Mouse (Mus musculus) CH12.LX (cell line): ENCODE measurements around the gene Tmem45b. TPM values are rescaled to one million over a fixed set of nuclear protein-coding genes. Genes with fewer than 3 reads are reported as not detected.

Experiments
- DNase-seq: peaks from one replicate; pipeline ENCODE4 v3.0.0-alpha.2; 2013; ENCODE audit errors: extremely low read depth
- H3K27ac ChIP-seq: 2 replicates; pipeline ENCODE4 v1.5.1; 2012; ENCODE audit warnings: low read depth, mild to moderate bottlenecking, control low read depth, moderate library complexity; ENCODE audit not compliant: insufficient read depth
- H3K27me3 ChIP-seq: replicated peaks from 2 replicates; pipeline ENCODE3; 2012; ENCODE audit warnings: inconsistent platforms
- H3K36me3 ChIP-seq, 2 experiments: replicated peaks in 1 of 2; 2 replicates each; pipeline versions ENCODE3 to v1.6.1; 2012; ENCODE audit warnings: inconsistent platforms in 1 of 2, low read length in 1 of 2, mild to moderate bottlenecking in 1 of 2, mixed read lengths in 1 of 2, moderate library complexity in 1 of 2; ENCODE audit not compliant: control insufficient read depth in 1 of 2, insufficient read depth in 1 of 2
- H3K4me1 ChIP-seq, 2 experiments: 2 replicates each; pipeline ENCODE4 v1.6.1; 2012; ENCODE audit warnings: inconsistent platforms in 1 of 2, moderate library complexity in 1 of 2; ENCODE audit not compliant: insufficient read depth in 2 of 2, control insufficient read depth in 1 of 2
- H3K4me2 ChIP-seq: 2 replicates; pipeline ENCODE4 v1.6.1; 2012; ENCODE audit warnings: low read depth, mild to moderate bottlenecking, control low read depth; ENCODE audit not compliant: poor library complexity, insufficient read depth, severe bottlenecking
- H3K4me3 ChIP-seq, 3 experiments: fragments of 150-350 bp in 1 of 3; sonication (generic) in 1 of 3; replicated peaks in 1 of 3; 2 replicates each; pipeline versions ENCODE3 to v1.5.1; 2011 to 2012; ENCODE audit warnings: low read depth in 2 of 3, low read length in 2 of 3, mild to moderate bottlenecking in 2 of 3, moderate library complexity in 2 of 3, control low read depth in 1 of 3, improper control_type of control experiment in 1 of 3, inconsistent platforms in 1 of 3, mixed read lengths in 1 of 3; ENCODE audit not compliant: poor library complexity in 1 of 3
- H3K79me2 ChIP-seq: replicated peaks from 2 replicates; pipeline ENCODE4 v1.6.1; 2012; ENCODE audit warnings: mild to moderate bottlenecking, moderate library complexity; ENCODE audit not compliant: control insufficient read depth, poor library complexity, insufficient read depth, severe bottlenecking; ENCODE audit errors: extremely low read depth
- H3K9ac ChIP-seq: 2 replicates; pipeline ENCODE4 v1.6.1; 2012; ENCODE audit warnings: low read depth, mild to moderate bottlenecking, control low read depth, moderate library complexity; ENCODE audit not compliant: insufficient read depth
- H3K9me3 ChIP-seq: replicated peaks from 2 replicates; pipeline ENCODE3; 2012; ENCODE audit warnings: low read length, inconsistent platforms, mixed read lengths
- BHLHE40 ChIP-seq: IDR thresholded peaks from 2 replicates; pipeline ENCODE4 v1.6.1; 2011; ENCODE audit warnings: mild to moderate bottlenecking, low read depth, low read length, improper control_type of control experiment
- CHD1 ChIP-seq: IDR thresholded peaks from 2 replicates; pipeline ENCODE4 v1.6.1; 2012; ENCODE audit warnings: low read depth, low read length, improper control_type of control experiment, inconsistent platforms
- CHD2 ChIP-seq: IDR thresholded peaks from 2 replicates; pipeline ENCODE4 v1.6.1; 2011; ENCODE audit warnings: low read length, improper control_type of control experiment
- CTCF ChIP-seq, 2 experiments: IDR thresholded peaks in 1 of 2; conservative IDR thresholded peaks in 1 of 2; 2 replicates each; pipeline ENCODE4 v1.5.1; 2011 to 2012; ENCODE audit warnings: low read depth in 2 of 2, low read length in 2 of 2, improper control_type of control experiment in 1 of 2, inconsistent platforms in 1 of 2, mild to moderate bottlenecking in 1 of 2, moderate library complexity in 1 of 2
- ELF1 ChIP-seq: IDR thresholded peaks from 2 replicates; pipeline ENCODE4 v1.6.1; 2014; ENCODE audit warnings: low read depth, mild to moderate bottlenecking, inconsistent platforms, low read length, improper control_type of control experiment
- ETS1 ChIP-seq: conservative IDR thresholded peaks from 2 replicates; pipeline ENCODE4 v1.6.1; 2012; ENCODE audit warnings: low read depth, mild to moderate bottlenecking, inconsistent platforms, low read length, improper control_type of control experiment, moderate library complexity
- HCFC1 ChIP-seq: IDR thresholded peaks from 2 replicates; pipeline ENCODE4 v1.6.1; 2012; ENCODE audit warnings: low read depth, mild to moderate bottlenecking, inconsistent platforms, low read length, improper control_type of control experiment
- KAT2A ChIP-seq: IDR thresholded peaks from 2 replicates; pipeline ENCODE4 v1.6.1; 2012; ENCODE audit warnings: low read length, improper control_type of control experiment, inconsistent platforms; ENCODE audit not compliant: insufficient replicate concordance
- MAFK ChIP-seq: IDR thresholded peaks from 2 replicates; pipeline ENCODE4 v1.6.1; 2011; ENCODE audit warnings: low read length, improper control_type of control experiment; ENCODE audit not compliant: insufficient replicate concordance
- MAX ChIP-seq: IDR thresholded peaks from 2 replicates; pipeline ENCODE4 v1.6.1; 2011; ENCODE audit warnings: low read length, improper control_type of control experiment
- MEF2A ChIP-seq: IDR thresholded peaks from 2 replicates; pipeline ENCODE4 v1.6.1; 2014; ENCODE audit warnings: low read depth, mild to moderate bottlenecking, inconsistent platforms, low read length, improper control_type of control experiment, borderline replicate concordance
- MYC ChIP-seq: IDR thresholded peaks from 2 replicates; pipeline ENCODE4 v1.6.1; 2011; ENCODE audit warnings: low read depth, mild to moderate bottlenecking, improper control_type of control experiment, low read length
- POLR2A ChIP-seq: IDR thresholded peaks from 2 replicates; pipeline ENCODE4 v1.6.1; 2011; ENCODE audit warnings: low read depth, mild to moderate bottlenecking, improper control_type of control experiment, low read length
- RAD21 ChIP-seq: IDR thresholded peaks from 2 replicates; pipeline ENCODE4 v1.6.1; 2011; ENCODE audit warnings: low read depth, mild to moderate bottlenecking, low read length, improper control_type of control experiment, moderate library complexity
- RCOR1 ChIP-seq: conservative IDR thresholded peaks from 2 replicates; pipeline ENCODE4 v1.6.1; 2012; ENCODE audit warnings: low read depth, mild to moderate bottlenecking, inconsistent platforms, low read length, improper control_type of control experiment
- SIN3A ChIP-seq: IDR thresholded peaks from 2 replicates; pipeline ENCODE4 v1.6.1; 2012; ENCODE audit warnings: low read length, improper control_type of control experiment, inconsistent platforms
- SMC3 ChIP-seq: IDR thresholded peaks from 2 replicates; pipeline ENCODE4 v1.6.1; 2011; ENCODE audit warnings: low read depth, low read length, improper control_type of control experiment
- TCF12 ChIP-seq: IDR thresholded peaks from 2 replicates; pipeline ENCODE4 v1.6.1; 2014; ENCODE audit warnings: low read depth, mild to moderate bottlenecking, inconsistent platforms, low read length, improper control_type of control experiment
- USF2 ChIP-seq: conservative IDR thresholded peaks from 2 replicates; pipeline ENCODE4 v1.6.1; 2011; ENCODE audit warnings: low read depth, low read length, improper control_type of control experiment
- dilution Hi-C: fragments of 300-500 bp; cut with MboI; formaldehyde crosslinking; loops from 2 replicates; pipeline ENCODE4 v1.14.3; 2020; ENCODE audit warnings: low sequenced_read_pairs; ENCODE audit not compliant: extremely low pct_unique_long_range_greater_than_20kb, extremely low pct_ligation_motif_present
- in situ Hi-C: fragments of 300-500 bp; cut with MboI; formaldehyde crosslinking; loops from 3 replicates; pipeline ENCODE4 v1.14.3; 2019; ENCODE audit warnings: low sequenced_read_pairs, low pct_ligation_motif_present, low pct_unique_long_range_greater_than_20kb, mixed read lengths
- polyA plus RNA-seq: library from polyadenylated mRNA; unstranded; fragments of >175 nt; gene quantifications from 2 replicates; pipeline ENCODE4 v1.2.1, GENCODE M21; 2012; ENCODE audit warnings: low read depth; ENCODE audit not compliant: insufficient read length
- total RNA-seq, 2 experiments: library from RNA; depleted of rRNA; stranded (reverse); fragments of 300-350 nt in 1 of 2; fragments of >200 nt in 1 of 2; gene quantifications; 2 replicates each; pipeline ENCODE4 v1.2.3; 2012 to 2014

Gene Tmem45b
- total and polyA plus RNA-seq, 3 experiments: not detected

DNA sequence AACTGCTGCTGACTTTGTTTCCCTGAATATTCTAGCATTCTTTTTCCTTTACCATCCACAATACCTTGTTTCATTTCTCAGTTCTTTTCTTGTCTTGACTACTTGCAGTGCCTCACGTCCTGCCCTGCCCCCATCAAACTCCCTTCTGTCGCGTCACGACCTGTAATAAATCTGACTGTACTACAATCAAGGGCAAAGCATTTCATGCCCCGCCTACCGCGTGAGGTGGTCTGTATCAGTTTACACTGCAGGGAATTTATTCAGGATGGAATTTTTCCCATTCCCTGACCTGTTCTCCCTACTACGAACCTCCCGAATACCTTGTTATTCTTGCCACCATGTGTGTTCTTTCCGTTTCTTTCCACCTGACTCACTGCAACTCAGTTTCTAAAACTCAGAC, 12.1 kb downstream of the Tmem45b start:
- dilution Hi-C loops: no loop called here
- H3K4me2 ChIP-seq: no peak overlapping the region
- no peaks in the 10 kb centered on the region for H3K79me2 ChIP-seq

DNA sequence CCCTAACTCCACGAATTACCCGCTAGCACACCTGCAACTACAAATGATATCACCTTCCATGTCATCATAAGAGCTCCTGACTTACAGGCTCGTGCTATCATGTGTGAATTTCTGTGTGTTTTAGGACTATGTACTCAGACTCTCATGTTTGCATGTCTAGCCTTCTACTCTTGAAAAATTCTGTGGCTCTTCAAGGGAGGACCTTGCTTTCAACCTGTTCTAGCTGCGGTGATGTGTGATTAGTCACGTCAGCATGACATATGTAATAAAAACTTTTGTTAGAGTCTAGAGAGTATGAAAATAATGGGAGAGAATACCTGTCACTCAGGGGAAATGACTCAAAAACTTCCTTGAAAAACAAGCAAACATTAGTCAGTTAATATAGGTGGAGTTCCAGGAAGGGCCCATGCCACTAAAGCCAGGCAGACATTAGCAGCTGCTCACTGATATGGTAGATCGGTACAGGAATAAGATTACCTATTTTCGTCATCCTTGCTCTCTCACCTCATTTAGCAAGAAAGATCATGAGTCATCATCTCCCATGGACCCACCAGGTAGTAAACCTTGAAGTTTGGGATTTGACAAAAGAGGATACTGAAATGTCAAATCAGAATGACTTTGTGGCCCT, 15.0 kb downstream of the Tmem45b start:
- Histone ChIP-seq H3K36me3 (no peaks in the 10 kb centered on the region), H3K4me2 (no peak overlapping the region), H3K4me3 (no peak overlapping the region)
- TF ChIP-seq ELF1 (peak; percentile 34; the same call in 1 of the 2 replicates), MAX (no peak)
- TF ChIP-seq, all 38 proteins: peak for 1
- no peak for DNase-seq
- no peaks in the 10 kb centered on the region for H3K4me1 ChIP-seq
- dilution Hi-C loops: no loop called here
- in situ Hi-C loops: no loop called here
- H3K79me2 ChIP-seq: no peaks in the 10 kb centered on the region
- H3K27ac ChIP-seq: no peak overlapping the region
- no peaks in the 10 kb centered on the region for H3K27me3 ChIP-seq
- H3K9me3 ChIP-seq: no peaks in the 10 kb centered on the region
- H3K9ac ChIP-seq: no peak overlapping the region

More for the DNA sequence above, 12.1 kb downstream of the Tmem45b start:
- Histone ChIP-seq H3K4me3 (no peak overlapping the region), H3K9me3 (no peaks in the 10 kb centered on the region), H3K9ac (no peak overlapping the region), H3K27ac (no peak overlapping the region), H3K27me3 (no peaks in the 10 kb centered on the region), H3K36me3 (no peaks in the 10 kb centered on the region), H3K4me1 (no peaks in the 10 kb centered on the region)
- in situ Hi-C loops: no loop called here
- DNase-seq: no peak
- no peak for TF ChIP-seq HCFC1
- no peak for TF ChIP-seq MEF2A
- TF ChIP-seq USF2: no peak
- no peak for TF ChIP-seq CHD1
- no peak for TF ChIP-seq BHLHE40
- no peak for TF ChIP-seq SIN3A
- TF ChIP-seq TCF12: no peak
- TF ChIP-seq MAX: no peak
- TF ChIP-seq CHD2: no peak
- TF ChIP-seq, all 38 proteins: peak for 0

- dilution Hi-C loops: no loop called here
- Histone ChIP-seq H3K9ac (no peak overlapping the region), H3K79me2 (no peaks in the 10 kb centered on the region)
- TF ChIP-seq KAT2A (no peak), SMC3 (no peak), MEF2A (no peak), POLR2A (no peak), ETS1 (no peak), MYC (no peak), MAFK (no peak), RCOR1 (no peak), TCF12 (no peak), CHD2 (no peak), CHD1 (no peak), CTCF (conservative IDR thresholded peaks at IDR 0.05 in 1 of 2, IDR thresholded peaks at IDR 0.05 in 1 of 2; ENCODE audit: low read depth in 2 of 2, low read length in 2 of 2) (no peak), RAD21 (no peak)
- TF ChIP-seq, all 38 proteins: peak for 0
- in situ Hi-C loops: no loop called here
- no peaks in the 10 kb centered on the region for H3K9me3 ChIP-seq
- DNase-seq: no peak
- H3K4me2 ChIP-seq: no peak overlapping the region
- no peaks in the 10 kb centered on the region for H3K27me3 ChIP-seq
- H3K4me1 ChIP-seq: no peaks in the 10 kb centered on the region
- H3K4me3 ChIP-seq: no peak overlapping the region
- H3K36me3 ChIP-seq: no peaks in the 10 kb centered on the region
- no peak overlapping the region for H3K27ac ChIP-seq
These were observed 20.0 kb downstream of the Tmem45b start for GRCm38 (mm10) chr9:31444236-31444635.
